Mouse (Mus musculus): ENCODE measurements around the gene Idi1. TPM values are rescaled to one million over a fixed set of nuclear protein-coding genes. Genes with fewer than 3 reads are reported as not detected.
A peak's percentile ranks its signal among the peaks of the same experiment; 100 is the strongest.
"Not testable (repeated sequence)": the region's sequence is repeated elsewhere in the genome, so short reads cannot be mapped to it uniquely, and the experiment has no call there.

Idi1 gene
- total RNA-seq, 2 experiments from 2014 or later, result 16.3 to 25.8 TPM

DNA sequence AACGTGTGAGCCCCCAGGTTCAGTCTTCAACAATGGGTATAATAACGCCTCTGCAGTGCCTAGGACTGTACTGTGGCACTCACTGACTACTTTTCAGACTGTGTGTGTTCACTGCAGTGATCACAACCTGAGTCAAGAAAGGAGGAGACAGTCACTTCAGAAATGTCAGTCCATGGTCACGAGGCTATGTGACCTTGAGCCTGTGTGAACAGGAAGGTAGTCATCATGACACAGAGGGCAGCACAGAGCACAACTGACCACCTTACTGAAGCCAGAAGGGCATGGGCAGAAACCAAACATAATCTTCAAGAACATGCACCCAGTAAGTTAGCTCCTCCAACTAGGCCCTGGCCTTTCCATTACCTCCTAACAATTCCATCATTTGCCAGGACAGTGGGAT is 3.7 kb upstream of the Idi1 start:
- ATAC-seq (replicated peaks; ENCODE audit: low FRiP score, poor library complexity, severe bottlenecking), result no peak

DNA sequence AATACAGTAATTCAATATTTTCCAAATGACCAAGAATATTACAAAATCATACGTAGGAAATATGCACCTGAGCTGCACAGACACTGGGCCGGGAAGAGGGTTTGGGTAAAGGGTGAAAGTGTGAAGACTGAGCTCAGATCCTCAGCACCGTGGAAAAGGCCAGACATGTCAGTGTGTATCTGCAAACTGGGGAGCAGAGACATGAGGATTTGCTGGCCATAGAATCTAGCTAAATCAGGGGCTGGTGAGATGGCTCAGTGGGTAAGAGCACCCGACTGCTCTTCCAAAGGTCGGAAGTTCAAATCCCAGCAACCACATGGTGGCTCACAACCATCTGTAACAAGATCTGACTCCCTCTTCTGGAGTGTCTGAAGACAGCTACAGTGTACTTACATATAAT is 1.4 kb upstream of the Idi1 start:
- ATAC-seq (replicated peaks; ENCODE audit: low FRiP score, poor library complexity, severe bottlenecking), result not testable (repeated sequence)

GRCm38 (mm10) chr13:8886185-8886560 is 872 bp downstream of the Idi1 start:
- 0 out of 2 replicates have a peak, but pooled peaks have one; percentile 2 for ATAC-seq (replicated peaks; ENCODE audit: low FRiP score, poor library complexity, severe bottlenecking)

- ATAC-seq (replicated peaks; ENCODE audit: low FRiP score, poor library complexity, severe bottlenecking), result no peak
Measured at GRCm38 (mm10) chr13:8888603-8889002, 3.3 kb downstream of the Idi1 start.

DNA sequence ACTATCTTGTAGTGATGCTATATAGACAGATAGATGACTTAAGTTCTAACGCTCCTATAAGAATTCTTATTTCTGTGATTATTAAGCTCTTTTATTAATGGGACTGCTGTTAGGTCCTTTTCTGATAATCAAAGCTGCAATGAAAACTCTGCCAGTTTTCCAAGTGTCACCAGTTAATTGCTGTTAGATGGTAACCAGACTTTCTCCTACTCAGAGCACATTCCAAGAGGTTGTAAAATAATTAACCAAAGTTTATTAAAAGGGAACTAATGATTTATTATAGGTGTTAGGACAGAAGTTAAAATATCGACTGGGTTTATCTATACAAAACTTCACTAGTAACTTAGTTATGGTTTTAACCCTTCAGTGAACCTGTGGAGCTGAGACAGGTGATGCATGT is 20.7 kb downstream of the Idi1 start:
- ATAC-seq (replicated peaks; ENCODE audit: low FRiP score, poor library complexity, severe bottlenecking), result not testable (repeated sequence)

DNA sequence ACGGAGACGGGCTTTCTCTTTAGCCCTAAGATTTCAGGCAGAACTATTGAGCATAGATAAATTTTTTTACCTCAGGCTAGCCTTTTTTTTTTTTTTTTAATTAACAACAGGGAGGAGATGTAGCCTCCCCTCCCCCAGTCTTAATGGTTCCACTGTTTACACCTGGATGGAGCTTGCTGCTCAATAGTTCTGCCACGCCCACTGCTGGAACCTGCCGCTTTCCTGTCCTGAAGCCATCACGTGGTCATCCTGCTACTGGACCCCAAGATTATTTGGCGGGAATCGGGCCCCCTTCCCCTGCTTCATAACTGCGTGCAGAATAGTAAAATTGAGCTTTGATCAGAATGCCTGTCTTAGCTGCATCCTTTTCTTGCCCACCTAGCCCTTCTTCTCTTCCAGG is 28.6 kb downstream of the Idi1 start:
- not testable (repeated sequence) for ATAC-seq (replicated peaks; ENCODE audit: low FRiP score, poor library complexity, severe bottlenecking)

GRCm38 (mm10) chr13:8933499-8933898 is 48.2 kb downstream of the Idi1 start:
- no peak for ATAC-seq (replicated peaks; ENCODE audit: low FRiP score, poor library complexity, severe bottlenecking)

GRCm38 (mm10) chr13:8937611-8938140 is 52.4 kb downstream of the Idi1 start:
- ATAC-seq (replicated peaks; ENCODE audit: low FRiP score, poor library complexity, severe bottlenecking), result not testable (repeated sequence)

DNA sequence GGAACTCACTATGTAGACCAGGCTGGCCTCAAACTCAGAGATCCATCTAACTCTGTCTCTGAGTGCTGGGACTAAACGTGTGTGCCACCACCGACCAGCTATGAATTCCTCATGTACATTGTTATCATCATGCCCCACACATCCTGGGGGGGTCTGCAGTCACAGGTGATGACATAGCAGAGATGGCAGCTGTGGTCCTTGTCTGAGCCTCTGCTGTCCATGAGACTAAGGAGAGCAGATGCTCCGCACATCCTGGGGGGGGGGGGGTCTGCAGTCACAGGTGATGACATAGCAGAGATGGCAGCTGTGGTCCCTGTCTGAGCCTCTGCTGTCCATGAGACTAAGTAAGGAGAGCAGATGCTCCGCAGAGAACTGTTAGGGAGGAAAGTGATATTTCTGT is 55.8 kb downstream of the Idi1 start:
- ATAC-seq (replicated peaks; ENCODE audit: low FRiP score, poor library complexity, severe bottlenecking), result not testable (repeated sequence)

GRCm38 (mm10) chr13:8941701-8942100 is 56.4 kb downstream of the Idi1 start:
- not testable (repeated sequence) for ATAC-seq (replicated peaks; ENCODE audit: low FRiP score, poor library complexity, severe bottlenecking)

Other genes with a start within 250 kb of the Idi1 start
- 42.5 and 62.9 TPM in 2 replicates for gene Wdr37, start 13.6 kb upstream of the Idi1 start, total RNA-seq (2015; ENCODE audit: low replicate concordance)
- 36.3 and 43.9 TPM in 2 replicates for gene Wdr37, start 13.6 kb upstream of the Idi1 start, total RNA-seq (2017; ENCODE audit: low replicate concordance)
- not detected in 2 replicates for gene Gm9745, start 62.7 kb downstream of the Idi1 start, total RNA-seq (2015; ENCODE audit: low replicate concordance)
- not detected in 2 replicates for gene Gm9745, start 62.7 kb downstream of the Idi1 start, total RNA-seq (2017; ENCODE audit: low replicate concordance)
- not detected in 2 replicates for gene Idi2, start 67.4 kb downstream of the Idi1 start, total RNA-seq (2015; ENCODE audit: low replicate concordance)
- gene Idi2, start 67.4 kb downstream of the Idi1 start, total RNA-seq (2017; ENCODE audit: low replicate concordance), result not detected in 2 replicates
- gene Gtpbp4, start 110.6 kb downstream of the Idi1 start, total RNA-seq (2015; ENCODE audit: low replicate concordance), result 13.7 and 24.7 TPM in 2 replicates
- gene Gtpbp4, start 110.6 kb downstream of the Idi1 start, total RNA-seq (2017; ENCODE audit: low replicate concordance), result 22.9 and 25.8 TPM in 2 replicates
- gene Larp4b, start 208.4 kb downstream of the Idi1 start, total RNA-seq (2015; ENCODE audit: low replicate concordance), result 106 and 115 TPM in 2 replicates
- gene Larp4b, start 208.4 kb downstream of the Idi1 start, total RNA-seq (2017; ENCODE audit: low replicate concordance), result 120 and 140 TPM in 2 replicates